Mouse (Mus musculus) heart, adult 2 months (tissue): ENCODE data around the gene Apon.

Experiments
- CTCF ChIP-seq: fragments of 200-600 bp; IDR thresholded peaks from 2 replicates; pipeline ENCODE4 v1.8.1; 2022; ENCODE audit warnings: antibody characterized with exemption, mild to moderate bottlenecking, moderate library complexity
- EP300 ChIP-seq: fragments of 200-500 bp; IDR thresholded peaks from 2 replicates; pipeline ENCODE4 v1.6.1; 2011; ENCODE audit warnings: low read depth, low read length, control low read depth; ENCODE audit not compliant: insufficient read depth
- POLR2A ChIP-seq: fragments of 200-500 bp; IDR thresholded peaks from 2 replicates; pipeline ENCODE4 v1.6.1; 2011; ENCODE audit warnings: mild to moderate bottlenecking, low read depth, low read length, control low read depth; ENCODE audit not compliant: insufficient read depth

DNA sequence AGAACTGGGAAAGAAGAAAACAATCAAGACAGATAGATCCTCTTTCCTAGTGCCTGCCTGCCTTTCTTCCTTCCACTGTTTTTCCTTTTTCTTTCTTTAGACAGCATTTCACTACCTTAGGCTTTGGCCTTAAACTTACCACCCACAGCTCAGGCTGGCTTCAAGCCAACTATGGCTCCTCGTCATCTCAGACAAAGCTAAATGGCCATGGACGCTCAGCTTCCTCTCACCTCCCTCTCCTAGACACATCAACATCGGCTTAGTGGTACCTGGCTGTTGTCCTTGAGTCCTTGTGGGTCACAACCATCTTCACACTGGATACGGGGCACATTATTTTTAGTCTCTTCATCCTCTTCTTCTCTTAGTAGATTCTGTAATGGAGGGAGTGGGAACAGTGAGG is 43.3 kb downstream of the Apon start:
- TF ChIP-seq CTCF (no peak), EP300 (no peak), POLR2A (no peak)
